Mouse (Mus musculus) brain, adult 10 weeks (tissue): ENCODE results near the gene Smarcd2. TPM values are rescaled to one million over a fixed set of nuclear protein-coding genes. Genes with fewer than 3 reads are reported as not detected.

Source experiments
- polyA plus RNA-seq: library from polyadenylated mRNA; stranded (reverse); fragments of 350-450 nt; fragmentation: Illumina TruSeq; extraction: RNeasy Lipid Tissue Mini Kit (QIAGEN cat#74804); gene quantifications from one replicate; pipeline ENCODE4 v1.2.3, GENCODE M21; 2015; ENCODE audit warnings: low read depth, low replicate concordance

Smarcd2 gene
- 13.9 TPM for polyA plus RNA-seq

GRCm38 (mm10) chr11:106272644-106273310, at the start of gene Smarcd2:
Smarcd2 (minus strand) TSS chr11:106272972.

GRCm38 (mm10) chr11:106314333-106314812, 41.6 kb upstream of the Smarcd2 start, which contains the start of gene Cd79b:
Cd79b (minus strand) TSS chr11:106314762.

GRCm38 (mm10) chr11:106301765-106302164, 29.0 kb upstream of the Smarcd2 start, which contains the start of gene Gh:
Gh (minus strand) TSS chr11:106301865.

GRCm38 (mm10) chr11:106276454-106276853, 3.7 kb upstream of the Smarcd2 start, which contains the start of gene Tcam1:
Tcam1 (plus strand) TSS chr11:106276672.

GRCm38 (mm10) chr11:106255685-106256451, 16.9 kb downstream of the Smarcd2 start, which contains the start of the genes Ftsj3 and Psmc5:
Ftsj3 (minus strand) TSS chr11:106256079.
Psmc5 (plus strand) TSS chr11:106256154.

GRCm38 (mm10) chr11:106216730-106217490, 55.9 kb downstream of the Smarcd2 start, which contains the start of gene Ddx42:
Ddx42 (plus strand) TSS chr11:106216926.

GRCm38 (mm10) chr11:106215927-106216729, 56.6 kb downstream of the Smarcd2 start, which contains the start of gene Ccdc47:
Ccdc47 (minus strand) TSS chr11:106216344.

Other genes with a start within 250 kb of the Smarcd2 start
- 80.7 TPM for gene Dcaf7, start 236.1 kb downstream of the Smarcd2 start, polyA plus RNA-seq
- 20.1 TPM for gene Taco1, start 206.9 kb downstream of the Smarcd2 start, polyA plus RNA-seq
- 21.4 TPM for gene Map3k3, start 188.4 kb downstream of the Smarcd2 start, polyA plus RNA-seq
- not detected for gene Gm10840, start 112.1 kb downstream of the Smarcd2 start, polyA plus RNA-seq
- 78.9 TPM for gene Limd2, start 112.1 kb downstream of the Smarcd2 start, polyA plus RNA-seq
- 23.9 TPM for gene Strada, start 70.8 kb downstream of the Smarcd2 start, polyA plus RNA-seq
- gene Ccdc47, start 56.6 kb downstream of the Smarcd2 start, polyA plus RNA-seq = 100 TPM
- gene Ddx42, start 56.0 kb downstream of the Smarcd2 start, polyA plus RNA-seq = 46.6 TPM
- gene Ftsj3, start 16.9 kb downstream of the Smarcd2 start, polyA plus RNA-seq = 22.7 TPM
- 331 TPM for gene Psmc5, start 16.8 kb downstream of the Smarcd2 start, polyA plus RNA-seq
- gene Tcam1, start 3.7 kb upstream of the Smarcd2 start, polyA plus RNA-seq = not detected
- gene Gh, start 28.9 kb upstream of the Smarcd2 start, polyA plus RNA-seq = not detected
- gene Cd79b, start 41.8 kb upstream of the Smarcd2 start, polyA plus RNA-seq = 0.54 TPM
- gene Scn4a, start 80.3 kb upstream of the Smarcd2 start, polyA plus RNA-seq = not detected
- 0.76 TPM for gene Prr29, start 92.5 kb upstream of the Smarcd2 start, polyA plus RNA-seq
- gene Icam2, start 115.1 kb upstream of the Smarcd2 start, polyA plus RNA-seq = 5.8 TPM
- 3.6 TPM for gene Ern1, start 214.9 kb upstream of the Smarcd2 start, polyA plus RNA-seq